Mouse (Mus musculus): ENCODE results near the gene Ankrd1. TPM values are rescaled to one million over a fixed set of nuclear protein-coding genes. Genes with fewer than 3 reads are reported as not detected.

Ankrd1 gene
- polyA plus RNA-seq (2012; rRNA removed) = 4.4 and 5.2 TPM in 2 replicates
- polyA plus RNA-seq (2014; fragmentation: Nextera tagmentation; extraction: Ambion mirVana) = 2.7 and 3.3 TPM in 2 replicates

DNA sequence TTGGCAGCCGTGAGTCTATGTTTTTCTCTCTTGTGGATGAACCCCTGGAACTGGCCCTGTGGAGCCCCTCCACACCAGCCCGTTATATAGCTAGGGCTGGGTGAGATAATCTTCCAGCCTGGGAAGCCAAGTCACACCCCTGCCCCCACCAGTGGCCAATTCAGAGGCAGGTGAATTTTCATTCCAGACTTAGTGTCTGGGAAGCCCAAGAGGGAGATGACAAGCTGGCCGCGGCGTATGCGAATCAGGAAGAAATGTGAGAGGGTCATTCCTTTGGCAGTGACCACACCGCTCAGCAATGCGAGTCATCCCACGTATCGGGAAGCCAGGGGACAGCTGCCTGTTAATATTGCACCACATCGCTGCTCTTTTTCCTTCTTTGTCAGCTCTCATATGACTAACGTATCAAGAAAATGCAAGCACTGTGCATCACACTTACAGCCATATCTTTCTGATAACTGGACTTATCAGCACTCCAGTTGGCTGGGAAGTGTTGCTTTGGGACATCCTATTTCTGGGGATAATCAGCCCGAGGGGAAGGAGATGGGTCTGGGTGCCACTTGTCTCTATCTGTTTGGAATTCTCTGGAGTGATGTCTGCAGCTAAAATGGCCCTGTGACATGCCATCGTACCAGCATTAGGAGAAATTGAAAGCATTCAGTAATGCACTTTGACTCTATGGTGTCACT is at the start of gene Ankrd1:
Gene Ankrd1 (minus strand): TSS at position 317 of the 689 bp plus-strand sequence.
- DNase-seq (ENCODE audit: low spot score) (peak; percentile 51), ATAC-seq (ENCODE audit: low FRiP score, low read depth) (peak; percentile 79)
- Histone ChIP-seq H3K9ac (ENCODE audit: low read depth, low read length, severe bottlenecking) (no peak within 1 kb of the TSS), H3K4me1 (ENCODE audit: control insufficient read depth, insufficient read depth, low read length) (no peaks in the 10 kb centered on the region), H3K4me3 (replicated peaks; ENCODE audit: low read length) (no peak within 1 kb of the TSS), H3K4me2 (replicated peaks; ENCODE audit: low read depth, low read length, severe bottlenecking) (no peak within 1 kb of the TSS), H3K9me3 (ENCODE audit: control insufficient read depth, low read length) (peaks cover 2% of the 10 kb centered on the region; the same call in 1 of the 2 replicates), H3K27me3 (ENCODE audit: control insufficient read depth, insufficient read depth, low read length) (no peaks in the 10 kb centered on the region), H3K36me3 (ENCODE audit: control insufficient read depth, insufficient read depth, low read length) (no peaks in the 10 kb centered on the region), H3K27ac (replicated peaks; ENCODE audit: low read depth, low read length) (no peak within 1 kb of the TSS)
- TF ChIP-seq POLR2A (IDR thresholded peaks at IDR 0.05; ENCODE audit: borderline replicate concordance, extremely low read depth, insufficient read depth, insufficient read length) = no peak
- WGBS = 76% methylated on average over 14 of the region's 14 CpGs

DNA sequence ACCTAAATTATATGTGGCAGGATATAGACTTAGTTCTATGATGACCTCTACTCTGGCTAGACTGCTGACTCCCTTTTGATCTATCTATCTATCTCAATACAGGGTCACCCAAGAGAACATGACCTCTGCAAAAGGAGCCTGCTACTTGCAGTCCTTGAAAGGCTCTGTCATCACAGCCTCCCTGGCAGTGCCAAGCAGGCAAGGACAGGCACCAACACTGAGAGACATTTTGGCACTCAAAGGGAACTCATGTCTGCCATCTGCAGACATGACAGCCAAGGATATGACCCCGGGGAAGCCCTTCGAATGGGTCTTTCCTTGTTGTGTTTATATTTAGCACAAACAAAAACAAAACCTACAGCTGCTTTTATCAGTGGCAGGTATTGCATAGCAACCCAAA is 49.2 kb upstream of the Ankrd1 start:
- 88% methylated on average over 2 of the region's 2 CpGs for WGBS
- TF ChIP-seq POLR2A (IDR thresholded peaks at IDR 0.05; ENCODE audit: borderline replicate concordance, extremely low read depth, insufficient read depth, insufficient read length) = no peak
- no peaks in the 10 kb centered on the region for H3K4me1 ChIP-seq (ENCODE audit: control insufficient read depth, insufficient read depth, low read length)
- H3K27me3 ChIP-seq (ENCODE audit: control insufficient read depth, insufficient read depth, low read length) = no peaks in the 10 kb centered on the region
- H3K9me3 ChIP-seq (ENCODE audit: control insufficient read depth, low read length) = no peaks in the 10 kb centered on the region
- H3K36me3 ChIP-seq (ENCODE audit: control insufficient read depth, insufficient read depth, low read length) = no peaks in the 10 kb centered on the region
- ATAC-seq (ENCODE audit: low FRiP score, low read depth) = no peak
- H3K4me3 ChIP-seq (replicated peaks; ENCODE audit: low read length) = no peak overlapping the region
- H3K4me2 ChIP-seq (replicated peaks; ENCODE audit: low read depth, low read length, severe bottlenecking) = no peak overlapping the region
- no peak overlapping the region for H3K27ac ChIP-seq (replicated peaks; ENCODE audit: low read depth, low read length)
- H3K9ac ChIP-seq (ENCODE audit: low read depth, low read length, severe bottlenecking) = no peak overlapping the region
- no peak for DNase-seq (ENCODE audit: low spot score)

DNA sequence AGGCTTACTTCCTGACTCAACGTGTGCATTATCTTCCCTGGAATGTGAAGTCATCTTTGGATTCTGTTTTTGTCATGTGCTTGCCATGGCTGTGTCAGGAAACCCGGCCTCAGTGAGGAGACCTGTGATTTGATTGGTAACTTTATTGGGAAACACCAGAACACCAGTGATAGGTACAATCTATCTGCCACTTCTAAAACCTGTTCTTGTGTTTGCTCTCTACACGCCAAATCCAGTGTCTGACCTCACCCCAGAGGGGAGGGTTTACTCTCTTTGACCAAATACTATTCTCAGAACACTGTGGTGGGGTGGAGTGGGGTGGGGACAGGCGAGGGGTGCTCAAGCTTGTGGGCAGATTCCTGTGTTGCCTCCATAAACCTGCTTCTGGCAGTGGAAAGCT is 48.2 kb upstream of the Ankrd1 start:
- 58% methylated on average over 4 of the region's 4 CpGs for WGBS

DNA sequence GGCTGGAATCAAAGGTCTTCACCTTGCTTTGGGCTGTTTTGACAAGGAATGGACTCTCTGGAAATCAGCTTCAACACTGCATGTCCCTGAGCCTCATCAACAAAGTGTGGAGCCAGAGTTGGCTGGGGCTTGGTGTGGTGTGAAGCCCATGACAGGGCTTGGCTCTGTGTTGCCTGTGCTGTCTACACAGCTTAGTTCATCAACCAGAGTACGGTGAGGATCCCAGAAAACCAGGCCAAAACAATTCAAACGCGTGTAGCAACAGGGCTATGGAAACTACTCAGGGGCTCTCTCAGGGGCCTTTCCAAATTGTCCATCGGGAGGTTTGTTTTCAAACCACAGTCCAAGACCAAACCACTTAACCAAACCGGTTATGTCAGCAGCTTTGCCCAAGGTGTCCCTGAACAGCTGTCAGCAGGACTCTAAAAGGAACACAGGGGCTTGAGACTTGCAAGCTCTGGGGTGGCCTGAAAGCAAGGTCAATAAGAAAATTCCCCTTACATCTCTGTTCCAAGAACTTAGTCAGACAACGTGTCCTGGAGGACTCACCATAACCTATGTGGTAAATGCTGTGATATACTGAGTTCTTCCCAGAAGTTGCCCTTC is 47.5 kb upstream of the Ankrd1 start:
- DNase-seq (ENCODE audit: low spot score) = peak; percentile 14
- Histone ChIP-seq H3K4me1 (ENCODE audit: control insufficient read depth, insufficient read depth, low read length) (no peaks in the 10 kb centered on the region), H3K4me3 (replicated peaks; ENCODE audit: low read length) (no peak overlapping the region), H3K4me2 (replicated peaks; ENCODE audit: low read depth, low read length, severe bottlenecking) (no peak overlapping the region), H3K9ac (ENCODE audit: low read depth, low read length, severe bottlenecking) (no peak overlapping the region), H3K27ac (replicated peaks; ENCODE audit: low read depth, low read length) (no peak overlapping the region), H3K36me3 (ENCODE audit: control insufficient read depth, insufficient read depth, low read length) (no peaks in the 10 kb centered on the region), H3K27me3 (ENCODE audit: control insufficient read depth, insufficient read depth, low read length) (no peaks in the 10 kb centered on the region), H3K9me3 (ENCODE audit: control insufficient read depth, low read length) (no peaks in the 10 kb centered on the region)
- no peak for TF ChIP-seq POLR2A (IDR thresholded peaks at IDR 0.05; ENCODE audit: borderline replicate concordance, extremely low read depth, insufficient read depth, insufficient read length)
- ATAC-seq (ENCODE audit: low FRiP score, low read depth) = no peak
- WGBS = 77% methylated on average over 6 of the region's 6 CpGs

More for the DNA sequence above, 48.2 kb upstream of the Ankrd1 start:
- Histone ChIP-seq H3K36me3 (ENCODE audit: control insufficient read depth, insufficient read depth, low read length) (no peaks in the 10 kb centered on the region), H3K4me2 (replicated peaks; ENCODE audit: low read depth, low read length, severe bottlenecking) (no peak overlapping the region), H3K4me3 (replicated peaks; ENCODE audit: low read length) (no peak overlapping the region), H3K9me3 (ENCODE audit: control insufficient read depth, low read length) (no peaks in the 10 kb centered on the region), H3K4me1 (ENCODE audit: control insufficient read depth, insufficient read depth, low read length) (no peaks in the 10 kb centered on the region), H3K27me3 (ENCODE audit: control insufficient read depth, insufficient read depth, low read length) (no peaks in the 10 kb centered on the region), H3K9ac (ENCODE audit: low read depth, low read length, severe bottlenecking) (no peak overlapping the region), H3K27ac (replicated peaks; ENCODE audit: low read depth, low read length) (no peak overlapping the region)
- no peak for TF ChIP-seq POLR2A (IDR thresholded peaks at IDR 0.05; ENCODE audit: borderline replicate concordance, extremely low read depth, insufficient read depth, insufficient read length)
- ATAC-seq (ENCODE audit: low FRiP score, low read depth) (no peak), DNase-seq (ENCODE audit: low spot score) (no peak)

DNA sequence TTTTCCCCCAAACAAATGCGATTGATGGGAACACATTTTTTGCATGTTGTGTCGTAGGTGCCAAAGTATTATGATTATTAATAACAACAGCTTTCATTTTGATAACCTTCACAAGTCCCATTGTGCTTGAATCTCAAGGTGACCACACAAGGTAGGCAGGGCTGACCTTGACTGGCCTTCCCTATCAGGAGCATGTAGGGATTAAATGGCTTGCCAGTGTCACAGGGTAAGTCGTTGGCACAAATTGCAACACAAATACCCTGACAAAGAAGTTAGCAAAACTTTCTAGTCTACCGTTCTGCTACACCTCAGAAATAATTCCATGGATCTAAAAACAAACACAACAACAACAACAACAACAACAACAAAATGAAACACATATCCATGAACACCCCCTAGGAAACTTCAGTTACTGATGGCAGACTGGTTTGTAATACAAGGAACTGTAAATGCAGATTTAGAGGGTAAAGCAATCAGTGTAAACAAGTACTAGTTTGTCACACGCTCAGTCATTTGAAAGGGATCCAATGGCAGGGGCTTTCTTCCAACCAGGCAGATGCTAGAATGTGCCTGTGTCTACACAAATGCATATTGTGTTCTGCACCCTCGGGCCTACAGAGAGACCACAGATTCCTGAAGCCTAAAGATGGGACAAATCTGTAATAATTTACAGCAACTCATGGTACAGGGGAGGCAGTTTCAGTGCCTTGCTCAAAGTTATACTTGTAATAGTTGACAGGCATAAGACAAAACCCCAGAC is 46.7 kb upstream of the Ankrd1 start:
- WGBS = 89% methylated on average over 6 of the region's 6 CpGs
- H3K4me2 ChIP-seq (replicated peaks; ENCODE audit: low read depth, low read length, severe bottlenecking) = no peak overlapping the region
- no peaks in the 10 kb centered on the region for H3K9me3 ChIP-seq (ENCODE audit: control insufficient read depth, low read length)
- DNase-seq (ENCODE audit: low spot score) (no peak), ATAC-seq (ENCODE audit: low FRiP score, low read depth) (no peak)
- no peak overlapping the region for H3K9ac ChIP-seq (ENCODE audit: low read depth, low read length, severe bottlenecking)
- H3K27me3 ChIP-seq (ENCODE audit: control insufficient read depth, insufficient read depth, low read length) = no peaks in the 10 kb centered on the region
- no peak overlapping the region for H3K27ac ChIP-seq (replicated peaks; ENCODE audit: low read depth, low read length)
- H3K4me3 ChIP-seq (replicated peaks; ENCODE audit: low read length) = no peak overlapping the region
- H3K36me3 ChIP-seq (ENCODE audit: control insufficient read depth, insufficient read depth, low read length) = no peaks in the 10 kb centered on the region
- no peak for TF ChIP-seq POLR2A (IDR thresholded peaks at IDR 0.05; ENCODE audit: borderline replicate concordance, extremely low read depth, insufficient read depth, insufficient read length)
- H3K4me1 ChIP-seq (ENCODE audit: control insufficient read depth, insufficient read depth, low read length) = no peaks in the 10 kb centered on the region
